Mouse (Mus musculus) urinary bladder, postnatal 4 days (tissue): ENCODE data around the gene Ep400.
A peak's percentile ranks its signal among the peaks of the same experiment; 100 is the strongest.

ENCODE experiments used
- DNase-seq, 2 experiments: peaks; one replicate each; pipeline ENCODE4 v3.0.0; 2021 to 2022; ENCODE audit warnings: low spot score in 2 of 2

Gene Ep400

GRCm38 (mm10) chr5:110665486-110666121, 104.9 kb downstream of the Ep400 start:
- no peak for DNase-seq

- DNase-seq = no peak
These were observed 105.7 kb downstream of the Ep400 start for GRCm38 (mm10) chr5:110664750-110665269.

- no peak for DNase-seq
These were observed 106.5 kb downstream of the Ep400 start for GRCm38 (mm10) chr5:110664041-110664440.

- DNase-seq = no peak
These were observed 110.8 kb downstream of the Ep400 start for GRCm38 (mm10) chr5:110659682-110660081.

GRCm38 (mm10) chr5:110653686-110654085, 116.8 kb downstream of the Ep400 start:
- DNase-seq = no peak

GRCm38 (mm10) chr5:110652719-110653648, 117.5 kb downstream of the Ep400 start, which contains the start of the genes Noc4l and Ddx51:
TSS of gene Noc4l (minus strand) at chr5:110653417.
TSS of gene Ddx51 (plus strand) at chr5:110653451.
- DNase-seq = peak; percentile 90 to 97

GRCm38 (mm10) chr5:110646377-110646776, 124.1 kb downstream of the Ep400 start:
- no peak for DNase-seq

- peak; percentile 34 to 74 for DNase-seq
These were observed 131.1 kb downstream of the Ep400 start for GRCm38 (mm10) chr5:110639459-110639858.

GRCm38 (mm10) chr5:110638306-110639074, 132.0 kb downstream of the Ep400 start:
- no peak for DNase-seq

- no peak for DNase-seq
These were observed 134.4 kb downstream of the Ep400 start for GRCm38 (mm10) chr5:110635951-110636707.

- peak in 1 of 2 experiments; percentile 29 for DNase-seq
These were observed 140.9 kb downstream of the Ep400 start for GRCm38 (mm10) chr5:110629525-110630120.

GRCm38 (mm10) chr5:110628156-110628555, 142.4 kb downstream of the Ep400 start:
- no peak for DNase-seq

- no peak for DNase-seq
These were observed 143.2 kb downstream of the Ep400 start for GRCm38 (mm10) chr5:110627351-110627750.

GRCm38 (mm10) chr5:110624319-110624718, 146.2 kb downstream of the Ep400 start:
- DNase-seq = no peak

- no peak for DNase-seq
These were observed 151.3 kb downstream of the Ep400 start for GRCm38 (mm10) chr5:110619226-110619625.
